Mouse (Mus musculus) stomach, embryonic 16.5 days (tissue): Measurements from ENCODE around the gene Aqp5. TPM values are rescaled to one million over a fixed set of nuclear protein-coding genes. Genes with fewer than 3 reads are reported as not detected.

Source experiments
- ATAC-seq: fragments of 200-750 bp; cut with Nextera tagmentation; 2 replicates; pipeline ENCODE4 v1.8.0; 2017; ENCODE audit warnings: moderate number of reproducible peaks, moderate TSS enrichment; ENCODE audit not compliant: insufficient read depth, low FRiP score
- H3K27ac ChIP-seq: fragments of 300-500 bp; sonication (generic); 2 replicates; pipeline ENCODE4 v1.5.1; 2014; ENCODE audit warnings: low read length
- H3K27me3 ChIP-seq: fragments of 300-500 bp; sonication (generic); 2 replicates; pipeline ENCODE4 v1.6.1; 2014; ENCODE audit warnings: low read length, control low read depth, mixed read lengths; ENCODE audit not compliant: control insufficient read depth, insufficient read depth
- H3K36me3 ChIP-seq: fragments of 300-500 bp; sonication (generic); 2 replicates; pipeline ENCODE4 v1.6.1; 2014; ENCODE audit warnings: low read length; ENCODE audit not compliant: control insufficient read depth, insufficient read depth
- H3K4me1 ChIP-seq: fragments of 300-500 bp; sonication (generic); 2 replicates; pipeline ENCODE4 v1.6.1; 2014; ENCODE audit warnings: low read length, control low read depth, mixed read lengths; ENCODE audit not compliant: control insufficient read depth, insufficient read depth
- H3K4me2 ChIP-seq: fragments of 300-500 bp; sonication (generic); 2 replicates; pipeline ENCODE4 v1.6.1; 2014; ENCODE audit warnings: low read depth, low read length, mixed read lengths
- H3K4me3 ChIP-seq: fragments of 300-500 bp; sonication (generic); replicated peaks from 2 replicates; pipeline ENCODE4 v1.5.1; 2014; ENCODE audit warnings: mild to moderate bottlenecking, low read length
- H3K9ac ChIP-seq: fragments of 300-500 bp; sonication (generic); 2 replicates; pipeline ENCODE4 v1.6.1; 2014; ENCODE audit warnings: low read length
- H3K9me3 ChIP-seq: fragments of 300-500 bp; sonication (generic); replicated peaks from 2 replicates; pipeline ENCODE4 v1.6.1; 2016; ENCODE audit warnings: low read length, control low read depth; ENCODE audit not compliant: control insufficient read depth
- WGBS: fragments of 180-500 bp; shearing (Covaris S2); extraction: QIAGEN DNeasy Blood & Tissue Kit; methylation state at CpG from one replicate; pipeline ENCODE4 v1.1.7; 2014; 5-methylcytosine and 5-hydroxymethylcytosine counted together
- polyA plus RNA-seq: library from polyadenylated mRNA; unstranded; fragments of >200 nt; fragmentation: Nextera tagmentation; extraction: Ambion mirVana; gene quantifications from 2 replicates; pipeline ENCODE4 v1.2.1, GENCODE M21; 2015

Gene Aqp5
- 0.19 TPM in 1 of 2 replicates, not detected in the other for polyA plus RNA-seq

GRCm38 (mm10) chr15:99590429-99591084 is at the start of gene Aqp5:
Gene Aqp5, plus strand, starts transcription at chr15:99590782.
- Histone ChIP-seq H3K27me3 (peaks cover 100% of the 10 kb centered on the region), H3K27ac (no peak within 1 kb of the TSS), H3K9me3 (no peaks in the 10 kb centered on the region), H3K4me1 (no peaks in the 10 kb centered on the region; the same call in 1 of the 2 replicates), H3K9ac (peak within 1 kb of the TSS; percentile 38; the same call in 1 of the 2 replicates), H3K4me2 (peak within 1 kb of the TSS; percentile 64), H3K36me3 (no peaks in the 10 kb centered on the region), H3K4me3 (peak within 1 kb of the TSS; percentile 40)
- WGBS, result 2% methylated on average over 79 of the region's 83 CpGs
- peak; percentile 61; the same call in 1 of the 2 replicates for ATAC-seq

- WGBS, result 46% methylated on average over 7 of the region's 7 CpGs
- Histone ChIP-seq H3K27ac (no peak overlapping the region), H3K4me2 (no peak overlapping the region), H3K4me3 (no peak overlapping the region), H3K4me1 (no peaks in the 10 kb centered on the region), H3K9ac (no peak overlapping the region), H3K27me3 (peaks cover 3% of the 10 kb centered on the region; the same call in 1 of the 2 replicates), H3K9me3 (no peaks in the 10 kb centered on the region), H3K36me3 (no peaks in the 10 kb centered on the region)
- peak; percentile 64; the same call in 1 of the 2 replicates for ATAC-seq
Measured at GRCm38 (mm10) chr15:99544047-99544446, 46.5 kb upstream of the Aqp5 start.

GRCm38 (mm10) chr15:99546596-99546995 is 44.0 kb upstream of the Aqp5 start:
- Histone ChIP-seq H3K36me3 (no peaks in the 10 kb centered on the region), H3K4me2 (no peak overlapping the region), H3K4me3 (no peak overlapping the region), H3K27ac (no peak overlapping the region), H3K4me1 (no peaks in the 10 kb centered on the region), H3K9ac (no peak overlapping the region), H3K27me3 (peaks cover 3% of the 10 kb centered on the region; the same call in 1 of the 2 replicates), H3K9me3 (no peaks in the 10 kb centered on the region)
- 69% methylated on average over 11 of the region's 11 CpGs for WGBS
- ATAC-seq, result no peak

GRCm38 (mm10) chr15:99547732-99548131 is 42.9 kb upstream of the Aqp5 start:
- Histone ChIP-seq H3K4me3 (no peak overlapping the region), H3K4me1 (no peaks in the 10 kb centered on the region), H3K27ac (no peak overlapping the region), H3K4me2 (no peak overlapping the region), H3K9ac (no peak overlapping the region), H3K9me3 (no peaks in the 10 kb centered on the region), H3K36me3 (no peaks in the 10 kb centered on the region), H3K27me3 (peaks cover 3% of the 10 kb centered on the region; the same call in 1 of the 2 replicates)
- no peak for ATAC-seq
- 68% methylated on average over 6 of the region's 6 CpGs for WGBS

GRCm38 (mm10) chr15:99549901-99550300 is 40.7 kb upstream of the Aqp5 start:
- no peaks in the 10 kb centered on the region for H3K36me3 ChIP-seq
- no peaks in the 10 kb centered on the region; the same call in 1 of the 2 replicates for H3K4me1 ChIP-seq
- H3K9me3 ChIP-seq, result no peaks in the 10 kb centered on the region
- H3K9ac ChIP-seq, result no peak overlapping the region
- no peak overlapping the region for H3K27ac ChIP-seq
- WGBS, result 54% methylated on average over 2 of the region's 2 CpGs
- no peak for ATAC-seq
- no peak overlapping the region for H3K4me2 ChIP-seq
- peaks cover 3% of the 10 kb centered on the region; the same call in 1 of the 2 replicates for H3K27me3 ChIP-seq
- no peak overlapping the region for H3K4me3 ChIP-seq

- Histone ChIP-seq H3K4me2 (no peak overlapping the region), H3K9ac (no peak overlapping the region), H3K4me1 (no peaks in the 10 kb centered on the region; the same call in 1 of the 2 replicates), H3K36me3 (no peaks in the 10 kb centered on the region), H3K9me3 (no peaks in the 10 kb centered on the region), H3K27ac (no peak overlapping the region), H3K27me3 (no peaks in the 10 kb centered on the region), H3K4me3 (no peak overlapping the region)
- ATAC-seq, result no peak
- 32% methylated on average over 6 of the region's 6 CpGs for WGBS
Measured at GRCm38 (mm10) chr15:99553767-99554166, 36.8 kb upstream of the Aqp5 start.

- no peak for ATAC-seq
- WGBS, result 96% methylated on average over 1 of the region's 1 CpGs
- Histone ChIP-seq H3K36me3 (no peaks in the 10 kb centered on the region), H3K27me3 (no peaks in the 10 kb centered on the region), H3K9ac (no peak overlapping the region), H3K9me3 (no peaks in the 10 kb centered on the region), H3K27ac (no peak overlapping the region), H3K4me3 (no peak overlapping the region), H3K4me1 (no peaks in the 10 kb centered on the region), H3K4me2 (no peak overlapping the region)
Measured at GRCm38 (mm10) chr15:99558947-99559346, 31.6 kb upstream of the Aqp5 start.

- H3K4me3 ChIP-seq, result no peak overlapping the region
- no peaks in the 10 kb centered on the region for H3K4me1 ChIP-seq
- H3K27ac ChIP-seq, result no peak overlapping the region
- no peaks in the 10 kb centered on the region for H3K27me3 ChIP-seq
- H3K4me2 ChIP-seq, result no peak overlapping the region
- ATAC-seq, result no peak
- 66% methylated on average over 10 of the region's 10 CpGs for WGBS
- no peaks in the 10 kb centered on the region for H3K9me3 ChIP-seq
- H3K9ac ChIP-seq, result no peak overlapping the region
- H3K36me3 ChIP-seq, result no peaks in the 10 kb centered on the region
Measured at GRCm38 (mm10) chr15:99560246-99560645, 30.3 kb upstream of the Aqp5 start.

GRCm38 (mm10) chr15:99567371-99567770 is 23.2 kb upstream of the Aqp5 start:
- WGBS, result 72% methylated on average over 4 of the region's 4 CpGs
- Histone ChIP-seq H3K36me3 (no peaks in the 10 kb centered on the region), H3K9me3 (no peaks in the 10 kb centered on the region), H3K4me3 (no peak overlapping the region), H3K27ac (no peak overlapping the region), H3K9ac (no peak overlapping the region), H3K4me2 (no peak overlapping the region), H3K27me3 (no peaks in the 10 kb centered on the region), H3K4me1 (no peaks in the 10 kb centered on the region)
- ATAC-seq, result no peak
